In the genomic region with DNA sequence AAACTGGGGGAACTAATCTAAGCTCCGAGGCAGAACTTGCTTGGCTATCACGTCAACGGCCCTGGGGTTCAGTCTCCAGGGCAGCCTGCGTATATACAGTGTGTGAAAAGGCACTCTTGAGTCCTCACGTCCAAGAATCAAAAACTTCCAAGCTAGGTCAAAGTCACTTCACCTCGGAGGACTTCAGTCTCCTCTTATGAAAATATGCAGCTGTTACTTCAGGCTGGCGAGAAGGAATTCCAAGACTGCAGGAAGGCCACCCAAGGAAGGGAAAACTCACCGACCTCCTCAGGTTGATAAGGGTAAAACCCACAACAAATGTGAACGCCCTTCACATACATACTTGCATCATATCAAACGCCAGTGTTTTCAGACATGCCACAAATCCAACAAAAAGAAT, we compare ENCODE assay signal across 16 mouse cellular contexts. TPM values are rescaled to one million over a fixed set of nuclear protein-coding genes. Genes with fewer than 3 reads are reported as not detected.
DNase-seq lines count a peak whose midpoint lies in the region; ATAC-seq lines count a peak whose summit lies in the region.
"Had no signal": no experiment of that assay in that cellular context is flagged by ENCODE, and none has a peak within 500 bp of the region (broad histone marks: within the 10 kb centered on the region; RNA-seq: fewer than 3 reads in every experiment).

No protein-coding gene starts in this region.

- WGBS in heart, embryonic 13.5 days: 41% methylated on average over 10 of the region's 10 CpGs
- 50% methylated on average over 10 of the region's 10 CpGs for WGBS in heart, embryonic 10.5 days
- WGBS in intestine, embryonic 14.5 days: 58% methylated on average over 10 of the region's 10 CpGs
- 43% methylated on average over 10 of the region's 10 CpGs for WGBS in kidney, embryonic 16.5 days

- no peak overlapping the region for H3K27ac ChIP-seq in heart, embryonic 13.5 days (replicated peaks)
- no peak overlapping the region for H3K27ac ChIP-seq in heart, embryonic 10.5 days
- H3K27ac ChIP-seq in intestine, embryonic 14.5 days (ENCODE audit: low read depth): no peak overlapping the region
- peak overlapping the region; percentile 70; the same call in 1 of the 2 replicates for H3K27ac ChIP-seq in kidney, embryonic 16.5 days (ENCODE audit: low read length)
- H3K27ac ChIP-seq: hindbrain, embryonic 13.5 days; limb, embryonic 12.5 days; midbrain, embryonic 12.5 days had no signal

- no peak overlapping the region for H3K9ac ChIP-seq in heart, embryonic 13.5 days
- no peak overlapping the region for H3K9ac ChIP-seq in intestine, embryonic 14.5 days (ENCODE audit: low read length)
- 0 out of 2 replicates have a peak overlapping the region, but pooled peaks have one; percentile 18 for H3K9ac ChIP-seq in kidney, embryonic 16.5 days (replicated peaks; ENCODE audit: low read length)
- H3K9ac ChIP-seq: limb, embryonic 12.5 days; midbrain, embryonic 12.5 days had no signal

- no peak overlapping the region for H3K4me3 ChIP-seq in heart, embryonic 13.5 days
- no peak overlapping the region for H3K4me3 ChIP-seq in heart, embryonic 10.5 days
- H3K4me3 ChIP-seq in intestine, embryonic 14.5 days (ENCODE audit: low read depth, low read length): no peak overlapping the region
- 0 out of 2 replicates have a peak overlapping the region, but pooled peaks have one; percentile 86 for H3K4me3 ChIP-seq in kidney, embryonic 16.5 days (ENCODE audit: low read length)
- H3K4me3 ChIP-seq: hindbrain, embryonic 13.5 days; limb, embryonic 12.5 days; midbrain, embryonic 12.5 days had no signal

- no peak for DNase-seq in heart, embryonic 10.5 days (ENCODE audit: low spot score)
- DNase-seq in intestine, embryonic 14.5 days (ENCODE audit: low spot score): no peak
- DNase-seq in lung, postnatal 36 days: peak; percentile 47
- DNase-seq in adrenal gland, adult 8-10 months: no peak
- no peak for DNase-seq in adrenal gland, adult 18-20 months (ENCODE audit: low spot score in 2 of 2)
- no peak for DNase-seq in retina, embryonic 14.5 days (ENCODE audit: low spot score)
- DNase-seq: cerebellum, adult 2 months had no signal

- H3K36me3 ChIP-seq in heart, embryonic 13.5 days: no peaks in the 10 kb centered on the region
- no peaks in the 10 kb centered on the region for H3K36me3 ChIP-seq in heart, embryonic 10.5 days
- no peaks in the 10 kb centered on the region for H3K36me3 ChIP-seq in intestine, embryonic 14.5 days (ENCODE audit: control insufficient read depth, insufficient read depth, low read length)
- no peaks in the 10 kb centered on the region for H3K36me3 ChIP-seq in kidney, embryonic 16.5 days (ENCODE audit: insufficient read depth, low read length)
- H3K36me3 ChIP-seq: hindbrain, embryonic 13.5 days; limb, embryonic 12.5 days; midbrain, embryonic 12.5 days had no signal

- peaks cover 35% of the 10 kb centered on the region for H3K4me1 ChIP-seq in heart, embryonic 13.5 days
- H3K4me1 ChIP-seq in heart, embryonic 10.5 days: peaks cover 36% of the 10 kb centered on the region
- H3K4me1 ChIP-seq in intestine, embryonic 14.5 days (replicated peaks; ENCODE audit: control insufficient read depth, insufficient read depth, low read length): peaks cover 6% of the 10 kb centered on the region
- peaks cover 50% of the 10 kb centered on the region for H3K4me1 ChIP-seq in kidney, embryonic 16.5 days (ENCODE audit: insufficient read depth, low read length)

- no peaks in the 10 kb centered on the region for H3K27me3 ChIP-seq in heart, embryonic 13.5 days (replicated peaks)
- H3K27me3 ChIP-seq in heart, embryonic 10.5 days (ENCODE audit: insufficient read depth, poor library complexity, severe bottlenecking): no peaks in the 10 kb centered on the region
- no peaks in the 10 kb centered on the region for H3K27me3 ChIP-seq in intestine, embryonic 14.5 days (replicated peaks; ENCODE audit: control insufficient read depth, insufficient read depth, low read length)
- no peaks in the 10 kb centered on the region for H3K27me3 ChIP-seq in kidney, embryonic 16.5 days (ENCODE audit: insufficient read depth, low read length)
- H3K27me3 ChIP-seq: hindbrain, embryonic 13.5 days; limb, embryonic 12.5 days; midbrain, embryonic 12.5 days had no signal

- 0 out of 2 replicates have a peak overlapping the region, but pooled peaks have one; percentile 91 for H3K4me2 ChIP-seq in heart, embryonic 13.5 days
- peak overlapping the region; percentile 69; the same call in 1 of the 2 replicates for H3K4me2 ChIP-seq in intestine, embryonic 14.5 days (ENCODE audit: low read length)
- peak overlapping the region; percentile 75 for H3K4me2 ChIP-seq in kidney, embryonic 16.5 days (replicated peaks; ENCODE audit: low read depth, low read length)
- H3K4me2 ChIP-seq: limb, embryonic 12.5 days; midbrain, embryonic 12.5 days had no signal

- ATAC-seq in heart, embryonic 13.5 days (ENCODE audit: extremely low read depth, insufficient number of reproducible peaks, low FRiP score, low TSS enrichment): no peak
- no peak for ATAC-seq in intestine, embryonic 14.5 days (replicated peaks; ENCODE audit: low FRiP score, low TSS enrichment, low read depth)
- no peak for ATAC-seq in kidney, embryonic 16.5 days (ENCODE audit: low FRiP score, low TSS enrichment)

- no peaks in the 10 kb centered on the region for H3K9me3 ChIP-seq in heart, embryonic 13.5 days
- no peaks in the 10 kb centered on the region for H3K9me3 ChIP-seq in heart, embryonic 10.5 days
- no peaks in the 10 kb centered on the region for H3K9me3 ChIP-seq in intestine, embryonic 14.5 days (ENCODE audit: control insufficient read depth, low read length)
- H3K9me3 ChIP-seq in kidney, embryonic 16.5 days (ENCODE audit: low read length): no peaks in the 10 kb centered on the region
- H3K9me3 ChIP-seq: hindbrain, embryonic 13.5 days; limb, embryonic 12.5 days; midbrain, embryonic 12.5 days had no signal

RNA-seq across cellular contexts. Expression of a gene that starts 2.5 kb away (rescaled TPM):
- 14.2 and 22.7 TPM in 2 replicates for polyA plus RNA-seq in heart, embryonic 13.5 days (2015; fragmentation: Nextera tagmentation; extraction: Ambion mirVana)
- 15.8 and 27.4 TPM in 2 replicates for polyA plus RNA-seq in heart, embryonic 10.5 days (2016; fragmentation: Nextera tagmentation; extraction: Ambion mirVana)
- 21.2 and 37.9 TPM in 2 replicates for polyA plus RNA-seq in intestine, embryonic 14.5 days (2014; fragmentation: Nextera tagmentation; extraction: Ambion mirVana)
- 26.3 and 32.8 TPM in 2 replicates for polyA plus RNA-seq in kidney, embryonic 16.5 days (2015; fragmentation: Nextera tagmentation; extraction: Ambion mirVana)
- 100 to 1,000 TPM in 3 of 4 experiments, 10 to 100 TPM in 1; 96.9 to 281 (median 196) TPM for total RNA-seq in adrenal gland, adult 8-10 months (2022)
- 100 to 1,000 TPM; 358 to 802 TPM for total RNA-seq in adrenal gland, adult 18-20 months (2021)

RNA-seq across cellular contexts. Expression of a gene that starts 42.0 kb away (rescaled TPM):
- 0.31 and 0.36 TPM in 2 replicates for polyA plus RNA-seq in heart, embryonic 13.5 days (2015; fragmentation: Nextera tagmentation; extraction: Ambion mirVana)
- 0.23 and 0.30 TPM in 2 replicates for polyA plus RNA-seq in heart, embryonic 10.5 days (2016; fragmentation: Nextera tagmentation; extraction: Ambion mirVana)
- 0.23 TPM in 1 of 2 replicates, not detected in the other for polyA plus RNA-seq in intestine, embryonic 14.5 days (2014; fragmentation: Nextera tagmentation; extraction: Ambion mirVana)
- polyA plus RNA-seq in kidney, embryonic 16.5 days (2015; fragmentation: Nextera tagmentation; extraction: Ambion mirVana): 0.46 TPM in 1 of 2 replicates, not detected in the other
- 1 to 10 TPM; 1.2 to 3.2 (median 1.7) TPM for total RNA-seq in adrenal gland, adult 8-10 months (2022)
- 1 to 10 TPM; 2.2 to 9.2 TPM for total RNA-seq in adrenal gland, adult 18-20 months (2021)
- total RNA-seq: common myeloid progenitor, adult 5-6 weeks had no signal
- polyA plus RNA-seq: embryonic facial prominence, embryonic 14.5 days; large intestine, adult 2 months; midbrain, embryonic 12.5 days; spleen, adult 2 months had no signal
